Mouse (Mus musculus) hindbrain, postnatal 0 days (tissue): Measurements from ENCODE around the gene Igfn1. TPM values are rescaled to one million over a fixed set of nuclear protein-coding genes. Genes with fewer than 3 reads are reported as not detected.
A peak's percentile ranks its signal among the peaks of the same experiment; 100 is the strongest.

Experiments used
- ATAC-seq: fragments of 200-750 bp; cut with Nextera tagmentation; 2 replicates; pipeline ENCODE4 v1.8.0; 2017; ENCODE audit warnings: mild to moderate bottlenecking, moderate TSS enrichment, moderate library complexity
- DNase-seq: peaks from one replicate; pipeline ENCODE4 v3.0.0-alpha.2; 2015; ENCODE audit warnings: low spot score
- H3K27ac ChIP-seq: fragments of 300-500 bp; sonication (generic); 2 replicates; pipeline ENCODE4 v1.5.1; 2014; ENCODE audit warnings: mild to moderate bottlenecking
- H3K27me3 ChIP-seq: fragments of 300-500 bp; sonication (generic); 2 replicates; pipeline ENCODE4 v1.6.1; 2014; ENCODE audit warnings: low read length, mixed read lengths; ENCODE audit not compliant: insufficient read depth
- H3K36me3 ChIP-seq: fragments of 300-500 bp; sonication (generic); 2 replicates; pipeline ENCODE4 v1.6.1; 2014; ENCODE audit warnings: low read length, mixed read lengths; ENCODE audit not compliant: insufficient read depth
- H3K4me1 ChIP-seq: fragments of 300-500 bp; sonication (generic); 2 replicates; pipeline ENCODE4 v1.6.1; 2014; ENCODE audit warnings: antibody characterized with exemption, low read length, mixed read lengths; ENCODE audit not compliant: insufficient read depth
- H3K4me2 ChIP-seq: fragments of 300-500 bp; sonication (generic); 2 replicates; pipeline ENCODE4 v1.6.1; 2014; ENCODE audit warnings: low read depth, mild to moderate bottlenecking, low read length, moderate library complexity, mixed read lengths
- H3K4me3 ChIP-seq: fragments of 300-500 bp; sonication (generic); 2 replicates; pipeline ENCODE4 v1.5.1; 2014; ENCODE audit warnings: low read length
- H3K9ac ChIP-seq: fragments of 300-500 bp; sonication (generic); replicated peaks from 2 replicates; pipeline ENCODE4 v1.6.1; 2014; ENCODE audit warnings: mild to moderate bottlenecking, low read length, moderate library complexity, mixed read lengths
- H3K9me3 ChIP-seq: fragments of 300-500 bp; sonication (generic); 2 replicates; pipeline ENCODE4 v1.6.1; 2016; ENCODE audit warnings: low read length, mixed read lengths
- CTCF ChIP-seq: IDR thresholded peaks from 2 replicates; pipeline ENCODE4 v1.5.1; 2016; ENCODE audit warnings: antibody characterized with exemption, control low read depth, low read depth
- WGBS: fragments of 180-500 bp; shearing (Covaris S2); extraction: QIAGEN DNeasy Blood & Tissue Kit; methylation state at CpG from one replicate; pipeline ENCODE4 v1.1.7; 2014; 5-methylcytosine and 5-hydroxymethylcytosine counted together
- polyA plus RNA-seq: library from polyadenylated mRNA; unstranded; fragments of >200 nt; fragmentation: Nextera tagmentation; extraction: Ambion mirVana; gene quantifications from 2 replicates; pipeline ENCODE4 v1.2.1, GENCODE M21; 2015
- total RNA-seq: library from RNA; depleted of rRNA; stranded (reverse); fragments of >200 nt; gene quantifications from 2 replicates; pipeline ENCODE4 v1.2.3, GENCODE M21; 2014

The Igfn1 gene
- total and polyA plus RNA-seq, 2 experiments from 2014 or later, result 0.04 TPM; not detected in 1

DNA sequence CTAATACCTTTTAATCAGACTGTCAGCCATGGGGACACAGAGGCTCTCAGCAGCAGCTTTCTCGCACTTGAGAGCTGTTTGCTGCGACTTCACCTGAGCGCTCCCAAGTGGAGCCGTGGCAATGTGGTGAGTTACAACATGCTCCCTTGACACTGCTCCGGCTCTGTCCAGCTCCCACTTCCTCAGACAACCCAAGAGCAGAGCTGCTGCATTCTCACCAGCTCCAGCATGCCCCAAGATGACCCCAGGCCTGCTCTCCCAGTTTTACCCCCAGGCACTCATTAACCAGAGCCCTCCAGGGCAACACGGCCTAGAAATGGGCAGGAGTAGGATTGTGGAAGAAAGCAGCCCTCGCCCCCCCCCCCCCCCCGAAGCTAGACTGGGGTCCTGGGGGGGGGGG lies 25.6 kb upstream of the Igfn1 start:
- WGBS, result 76% methylated on average over 8 of the region's 8 CpGs
- no peak overlapping the region for H3K4me3 ChIP-seq
- H3K27me3 ChIP-seq, result no peaks in the 10 kb centered on the region
- ATAC-seq, result no peak
- no peak for TF ChIP-seq CTCF
- peaks cover 33% of the 10 kb centered on the region for H3K36me3 ChIP-seq
- no peak overlapping the region for H3K9ac ChIP-seq
- no peak for DNase-seq
- H3K4me1 ChIP-seq, result no peaks in the 10 kb centered on the region
- no peaks in the 10 kb centered on the region for H3K9me3 ChIP-seq
- no peak overlapping the region for H3K4me2 ChIP-seq
- no peak overlapping the region for H3K27ac ChIP-seq

DNA sequence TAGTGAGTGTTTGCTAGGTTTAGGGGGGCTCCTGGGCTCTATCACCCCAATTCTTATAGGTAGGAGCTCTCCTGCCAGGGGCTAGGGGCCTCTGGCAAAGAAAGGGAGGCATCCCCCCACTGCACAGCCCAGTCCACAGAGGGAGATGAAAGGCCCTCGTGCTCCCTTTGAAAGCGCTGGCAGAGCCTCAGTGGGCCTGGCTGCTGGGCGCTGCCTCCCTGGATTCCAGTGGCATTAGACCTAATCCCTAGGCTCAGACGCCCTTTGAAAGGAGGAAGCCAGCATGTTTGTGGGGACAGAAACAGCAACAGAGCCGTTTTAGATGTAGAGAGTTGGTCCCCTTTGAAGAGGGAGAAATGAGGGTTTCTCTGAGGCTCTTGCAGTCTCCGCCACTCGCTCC lies 24.1 kb upstream of the Igfn1 start:
- Histone ChIP-seq H3K4me2 (no peak overlapping the region), H3K36me3 (peaks cover 38% of the 10 kb centered on the region), H3K27me3 (no peaks in the 10 kb centered on the region), H3K4me1 (no peaks in the 10 kb centered on the region), H3K9ac (no peak overlapping the region), H3K27ac (no peak overlapping the region), H3K4me3 (no peak overlapping the region), H3K9me3 (no peaks in the 10 kb centered on the region)
- no peak for ATAC-seq
- TF ChIP-seq CTCF, result no peak
- DNase-seq, result no peak
- WGBS, result 61% methylated on average over 7 of the region's 7 CpGs

DNA sequence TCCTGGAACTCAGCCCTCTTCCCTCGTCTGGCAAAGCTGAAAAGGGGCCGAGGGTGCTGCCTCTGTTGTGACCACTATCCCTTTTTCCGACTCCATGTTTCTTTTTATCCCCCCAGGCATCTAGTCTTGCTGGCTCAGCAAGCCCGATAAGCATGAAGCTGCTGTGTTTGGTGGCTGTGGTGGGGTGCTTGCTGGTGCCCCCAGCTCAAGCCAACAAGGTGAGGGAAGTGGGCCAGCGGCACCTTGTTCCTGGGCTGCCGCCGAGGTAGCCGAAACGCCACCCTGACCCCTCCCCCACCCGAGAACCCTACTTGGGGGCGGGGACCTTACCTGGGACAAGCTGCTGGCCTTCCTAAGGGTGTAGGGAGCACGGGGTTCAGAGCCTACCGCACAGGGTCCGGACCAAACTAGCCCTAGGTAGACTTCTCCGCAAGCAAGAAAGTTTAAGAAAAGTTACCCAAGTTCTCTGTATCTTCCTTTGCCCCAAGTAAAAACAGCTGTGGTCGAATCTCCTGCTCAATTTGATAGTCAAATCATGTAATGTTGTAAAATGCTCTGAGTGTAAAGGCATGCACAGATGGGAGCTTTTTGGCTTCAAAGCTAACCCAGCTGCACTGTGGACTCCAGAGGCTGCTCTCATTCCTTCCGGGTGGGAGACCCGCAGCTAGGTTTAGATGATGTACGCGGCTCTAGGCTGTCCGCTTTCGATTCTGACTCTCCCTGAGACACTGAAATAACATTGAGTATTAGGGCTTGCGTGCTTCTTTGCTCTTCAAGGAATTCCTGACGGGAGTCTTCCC lies 12.4 kb upstream of the Igfn1 start:
- 4% methylated on average over 24 of the region's 24 CpGs for WGBS
- DNase-seq, result peak; percentile 33

DNA sequence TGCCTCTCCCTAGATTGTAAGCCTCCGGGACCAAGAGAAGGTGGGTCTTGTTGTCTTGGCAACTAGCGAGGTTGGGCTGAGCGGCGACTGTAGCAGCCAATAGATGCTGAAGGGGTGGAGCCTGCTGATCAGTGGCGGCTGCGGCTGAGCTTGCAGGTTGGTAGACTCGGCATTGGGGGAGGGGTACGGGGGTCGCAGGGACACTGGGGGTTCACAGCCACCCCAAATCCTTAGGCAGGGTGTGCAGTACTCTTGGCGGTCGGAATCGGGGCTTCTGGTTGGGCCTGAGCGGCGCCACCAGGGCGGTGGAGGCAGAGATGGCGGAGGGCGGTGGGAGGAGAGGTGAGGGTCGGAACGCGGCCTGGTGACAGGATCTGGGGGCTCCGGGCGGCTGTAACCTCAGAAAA lies 11.8 kb upstream of the Igfn1 start:
- Histone ChIP-seq H3K4me1 (no peaks in the 10 kb centered on the region; the same call in 1 of the 2 replicates), H3K9me3 (no peaks in the 10 kb centered on the region), H3K27me3 (no peaks in the 10 kb centered on the region), H3K27ac (peak overlapping the region; percentile 71), H3K4me3 (peak overlapping the region; percentile 63), H3K9ac (peak overlapping the region; percentile 66), H3K4me2 (peak overlapping the region; percentile 88), H3K36me3 (peaks cover 12% of the 10 kb centered on the region; the same call in 1 of the 2 replicates)
- TF ChIP-seq CTCF, result no peak
- peak; percentile 98 for DNase-seq
- WGBS, result 0% methylated on average over 22 of the region's 22 CpGs
- peak; percentile 100 for ATAC-seq

More for the DNA sequence above, 12.4 kb upstream of the Igfn1 start:
- H3K4me2 ChIP-seq, result peak overlapping the region; percentile 88
- H3K4me1 ChIP-seq, result no peaks in the 10 kb centered on the region; the same call in 1 of the 2 replicates
- TF ChIP-seq CTCF, result no peak
- peak overlapping the region; percentile 63 for H3K4me3 ChIP-seq
- H3K27me3 ChIP-seq, result no peaks in the 10 kb centered on the region
- H3K9me3 ChIP-seq, result no peaks in the 10 kb centered on the region
- peak; percentile 33 for ATAC-seq
- peak overlapping the region; percentile 66 for H3K9ac ChIP-seq
- peaks cover 15% of the 10 kb centered on the region; the same call in 1 of the 2 replicates for H3K36me3 ChIP-seq
- H3K27ac ChIP-seq, result peak overlapping the region; percentile 71

DNA sequence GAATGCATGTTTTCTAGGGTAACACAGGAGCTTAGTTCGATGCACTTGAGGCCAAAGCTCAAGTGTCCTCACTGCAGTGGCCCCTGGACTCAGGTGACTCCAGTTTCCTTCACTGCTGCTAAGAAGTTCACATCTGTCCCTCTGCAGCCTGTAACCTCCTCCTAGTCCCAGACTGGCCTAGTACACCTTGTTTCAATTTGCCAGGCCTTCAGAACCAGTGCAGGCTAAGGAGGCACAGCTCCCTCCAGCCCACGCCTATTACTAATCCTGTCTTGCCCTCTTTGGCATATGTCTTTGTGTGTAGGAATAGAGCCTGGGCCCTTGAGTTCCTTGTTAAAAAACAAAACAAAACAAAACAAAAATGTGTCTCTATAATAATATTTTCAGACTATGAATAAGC lies 11.2 kb upstream of the Igfn1 start:
- peak; percentile 16; the same call in 1 of the 2 replicates for ATAC-seq
- H3K4me2 ChIP-seq, result peak overlapping the region; percentile 88
- no peak for TF ChIP-seq CTCF
- peak overlapping the region; percentile 63 for H3K4me3 ChIP-seq
- no peak overlapping the region for H3K9ac ChIP-seq
- H3K36me3 ChIP-seq, result peaks cover 10% of the 10 kb centered on the region; the same call in 1 of the 2 replicates
- H3K27ac ChIP-seq, result no peak overlapping the region
- no peak for DNase-seq
- H3K27me3 ChIP-seq, result no peaks in the 10 kb centered on the region
- no peaks in the 10 kb centered on the region; the same call in 1 of the 2 replicates for H3K4me1 ChIP-seq
- no peaks in the 10 kb centered on the region for H3K9me3 ChIP-seq
- 88% methylated on average over 2 of the region's 2 CpGs for WGBS

DNA sequence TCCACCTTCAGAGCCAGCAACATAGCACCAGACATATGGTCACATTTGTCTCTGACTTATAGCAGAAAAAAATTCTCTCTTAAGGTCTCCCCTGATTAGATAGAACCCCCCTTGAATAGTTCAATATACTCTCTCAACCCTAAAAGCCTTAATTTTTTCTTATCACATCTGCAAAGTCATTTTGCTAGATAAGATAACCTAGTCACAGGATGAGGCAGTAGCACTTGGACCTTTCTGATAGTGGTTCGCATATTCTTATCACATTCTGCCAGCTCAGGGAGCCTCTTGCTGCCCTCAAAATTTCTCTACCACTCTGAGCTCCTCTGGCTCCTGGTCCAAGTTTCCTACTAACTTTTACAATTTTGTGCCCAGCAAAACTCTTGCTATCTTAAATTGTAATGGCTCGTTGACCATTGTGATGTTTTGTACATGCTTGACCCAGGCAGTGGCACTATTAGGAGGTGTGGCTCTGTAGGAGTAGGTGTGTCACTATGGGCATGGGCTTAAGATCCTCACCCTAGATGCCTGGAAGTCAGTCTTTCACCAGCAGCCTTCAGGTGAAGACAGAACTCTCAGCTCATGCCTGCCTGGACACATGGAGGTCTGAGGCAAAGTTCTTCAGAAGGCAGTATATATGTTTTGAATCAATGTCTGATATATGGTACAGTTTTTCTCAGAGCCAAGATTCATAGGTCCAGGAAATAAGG lies 8.8 kb upstream of the Igfn1 start:
- Histone ChIP-seq H3K27me3 (no peaks in the 10 kb centered on the region), H3K4me1 (no peaks in the 10 kb centered on the region; the same call in 1 of the 2 replicates), H3K9me3 (no peaks in the 10 kb centered on the region), H3K4me3 (no peak overlapping the region), H3K36me3 (no peaks in the 10 kb centered on the region), H3K4me2 (no peak overlapping the region), H3K9ac (no peak overlapping the region), H3K27ac (no peak overlapping the region)
- ATAC-seq, result no peak
- no peak for TF ChIP-seq CTCF
- WGBS, result 85% methylated on average over 2 of the region's 2 CpGs
- DNase-seq, result no peak

DNA sequence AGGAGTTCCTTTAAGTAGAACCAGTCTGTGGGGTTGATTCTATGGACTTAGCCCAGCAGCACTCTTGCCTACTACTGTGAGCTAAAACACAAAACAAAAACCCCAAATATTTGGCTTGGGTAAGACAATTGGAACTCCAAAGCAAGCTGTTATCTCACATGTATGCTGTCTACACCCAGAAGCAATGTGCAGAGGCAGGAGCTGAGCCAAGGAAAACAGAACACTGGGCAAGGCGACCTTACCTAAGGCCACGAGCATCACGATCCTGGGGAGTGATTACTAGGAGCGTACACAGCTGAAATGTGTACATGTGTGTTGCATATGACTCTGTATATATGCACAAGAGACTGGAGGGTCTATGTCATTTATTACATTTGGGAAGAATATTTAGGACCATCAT lies 7.4 kb upstream of the Igfn1 start:
- WGBS, result 75% methylated on average over 4 of the region's 4 CpGs
- H3K27ac ChIP-seq, result no peak overlapping the region

More for the DNA sequence above, 7.4 kb upstream of the Igfn1 start:
- ATAC-seq, result no peak
- Histone ChIP-seq H3K4me3 (no peak overlapping the region), H3K36me3 (no peaks in the 10 kb centered on the region), H3K9me3 (no peaks in the 10 kb centered on the region), H3K4me1 (no peaks in the 10 kb centered on the region), H3K9ac (no peak overlapping the region), H3K4me2 (no peak overlapping the region), H3K27me3 (no peaks in the 10 kb centered on the region)
- DNase-seq, result no peak
- no peak for TF ChIP-seq CTCF
